Mouse (Mus musculus): ENCODE data around the gene Nisch.

The Nisch gene

DNA sequence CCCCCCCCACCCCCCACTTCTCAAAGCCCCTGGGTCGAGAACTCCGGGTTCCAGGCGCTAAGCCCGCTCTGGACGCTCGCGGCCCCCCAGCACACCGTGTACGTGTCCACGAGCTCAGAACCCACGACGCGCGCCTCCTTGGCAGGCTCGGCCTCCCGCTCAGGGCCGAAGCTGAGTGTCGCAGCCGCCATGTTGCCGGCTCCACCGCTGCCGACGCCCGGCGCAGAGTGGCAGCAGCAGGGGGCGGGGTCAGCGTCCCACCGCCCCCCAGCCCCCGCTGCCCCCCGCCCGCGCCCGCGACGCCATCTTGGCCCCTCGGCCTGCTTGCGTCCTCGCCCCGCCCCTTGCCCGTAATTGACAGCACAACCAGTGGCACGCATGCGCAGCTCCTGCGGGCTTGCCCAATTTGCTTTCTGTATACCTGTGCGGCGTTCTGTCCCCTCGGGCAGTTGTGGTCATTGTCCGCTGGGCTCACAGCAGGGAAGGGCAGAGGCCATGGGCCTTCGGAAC is 10.2 kb downstream of the Nisch start:
- H3K36me3 ChIP-seq (ENCODE audit: control insufficient read depth, insufficient read depth, low read length, poor library complexity, severe bottlenecking): peaks cover 9% of the 10 kb centered on the region
- H3K27me3 ChIP-seq (ENCODE audit: control insufficient read depth, insufficient read depth, low read length, poor library complexity, severe bottlenecking): no peaks in the 10 kb centered on the region
- DNase-seq (ENCODE audit: low read depth, low spot score): peak; percentile 96

DNA sequence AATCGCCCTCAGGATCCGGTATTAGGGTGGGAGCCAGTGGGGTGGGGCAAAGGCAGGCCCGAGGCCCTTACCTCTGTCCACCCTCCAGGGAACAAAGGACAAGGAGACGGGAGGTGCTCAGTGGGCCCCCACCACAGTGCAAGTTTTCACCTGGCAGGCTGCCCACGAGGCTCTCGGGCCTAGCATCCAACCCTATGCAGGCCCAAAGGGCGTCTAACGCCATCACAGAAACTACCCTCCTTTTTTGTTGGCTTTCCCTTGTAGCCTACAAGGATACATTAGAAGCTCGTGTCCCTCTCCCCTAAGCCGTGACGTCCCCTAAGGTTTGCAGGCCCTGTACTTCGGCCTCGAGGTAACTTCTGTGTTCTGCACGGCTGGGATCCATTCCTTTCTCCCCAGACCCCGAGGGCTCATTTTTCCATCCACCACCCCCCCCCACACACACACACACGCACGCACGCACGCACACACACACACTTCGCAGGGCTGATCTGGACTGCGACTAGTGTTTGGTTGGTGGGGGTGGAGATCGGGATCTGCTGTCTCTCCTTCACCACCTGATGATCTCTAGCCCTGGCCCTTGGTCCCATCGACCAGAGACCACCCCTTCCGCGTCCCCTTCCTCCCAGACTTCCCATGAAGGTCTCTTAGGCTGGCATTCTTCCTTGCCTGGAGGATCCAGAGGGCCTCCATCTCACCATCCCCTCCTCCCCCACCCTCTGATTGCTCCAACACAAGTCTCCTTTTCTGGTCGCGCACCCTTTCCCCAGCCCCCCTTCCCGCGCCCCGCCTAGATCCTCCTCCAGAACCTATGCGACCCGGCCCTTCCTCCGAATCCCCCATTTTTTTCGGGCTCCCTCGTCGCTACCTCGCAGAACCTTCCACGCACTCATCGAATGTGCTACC is 10.9 kb downstream of the Nisch start:
- DNase-seq (ENCODE audit: low read depth, low spot score): peak; percentile 33
- Histone ChIP-seq H3K27me3 (ENCODE audit: control insufficient read depth, insufficient read depth, low read length, poor library complexity, severe bottlenecking) (no peaks in the 10 kb centered on the region), H3K36me3 (ENCODE audit: control insufficient read depth, insufficient read depth, low read length, poor library complexity, severe bottlenecking) (peaks cover 9% of the 10 kb centered on the region)

DNA sequence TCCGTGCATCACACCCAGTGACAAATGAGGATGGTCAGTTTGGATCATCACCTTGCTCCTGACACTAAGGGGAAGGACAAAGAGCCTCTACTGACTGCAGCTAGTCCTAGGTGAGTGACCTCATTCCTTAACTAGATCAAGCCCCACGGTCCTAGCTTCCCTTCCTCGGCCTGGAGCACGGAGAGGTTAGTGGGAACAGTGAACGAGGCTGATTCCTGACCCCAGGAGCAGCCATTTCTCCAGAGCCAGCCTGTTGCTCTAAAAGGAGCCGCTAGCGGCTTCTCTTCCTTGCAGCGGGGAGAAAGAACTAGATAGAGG is 11.5 kb downstream of the Nisch start:
- no peaks in the 10 kb centered on the region for H3K27me3 ChIP-seq (ENCODE audit: control insufficient read depth, insufficient read depth, low read length, poor library complexity, severe bottlenecking)
- H3K36me3 ChIP-seq (ENCODE audit: control insufficient read depth, insufficient read depth, low read length, poor library complexity, severe bottlenecking): peaks cover 11% of the 10 kb centered on the region
- DNase-seq (ENCODE audit: low read depth, low spot score): no peak

GRCm38 (mm10) chr14:31204844-31205243 is 11.9 kb downstream of the Nisch start:
- DNase-seq (ENCODE audit: low read depth, low spot score): no peak
- Histone ChIP-seq H3K36me3 (ENCODE audit: control insufficient read depth, insufficient read depth, low read length, poor library complexity, severe bottlenecking) (peaks cover 11% of the 10 kb centered on the region), H3K27me3 (ENCODE audit: control insufficient read depth, insufficient read depth, low read length, poor library complexity, severe bottlenecking) (no peaks in the 10 kb centered on the region)

DNA sequence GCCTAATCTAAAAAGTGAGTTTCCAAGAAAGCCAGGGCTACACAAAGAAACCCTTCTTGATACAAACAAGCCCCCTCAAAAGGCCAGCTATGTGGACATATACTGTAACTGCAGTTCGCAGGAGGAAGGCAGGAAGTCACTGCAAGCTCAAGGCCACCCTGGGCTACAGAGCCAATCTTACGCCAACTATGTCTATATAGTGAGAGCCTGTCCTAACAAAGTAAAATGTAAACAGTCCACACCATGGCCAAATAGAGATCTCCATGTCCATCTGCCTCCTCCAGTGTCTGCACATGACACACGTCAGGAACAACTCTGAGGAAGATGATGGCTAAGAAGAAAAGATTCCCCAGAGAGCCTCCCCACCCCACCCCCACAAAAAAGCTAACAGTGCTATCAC is 16.7 kb downstream of the Nisch start:
- Histone ChIP-seq H3K27me3 (ENCODE audit: control insufficient read depth, insufficient read depth, low read length, poor library complexity, severe bottlenecking) (no peaks in the 10 kb centered on the region), H3K36me3 (ENCODE audit: control insufficient read depth, insufficient read depth, low read length, poor library complexity, severe bottlenecking) (peaks cover 14% of the 10 kb centered on the region)
- DNase-seq (ENCODE audit: low read depth, low spot score): no peak

- H3K36me3 ChIP-seq (ENCODE audit: control insufficient read depth, insufficient read depth, low read length, poor library complexity, severe bottlenecking): peaks cover 14% of the 10 kb centered on the region
- H3K27me3 ChIP-seq (ENCODE audit: control insufficient read depth, insufficient read depth, low read length, poor library complexity, severe bottlenecking): no peaks in the 10 kb centered on the region
- DNase-seq (ENCODE audit: low read depth, low spot score): no peak
Observed at GRCm38 (mm10) chr14:31199599-31199998, 17.1 kb downstream of the Nisch start.

DNA sequence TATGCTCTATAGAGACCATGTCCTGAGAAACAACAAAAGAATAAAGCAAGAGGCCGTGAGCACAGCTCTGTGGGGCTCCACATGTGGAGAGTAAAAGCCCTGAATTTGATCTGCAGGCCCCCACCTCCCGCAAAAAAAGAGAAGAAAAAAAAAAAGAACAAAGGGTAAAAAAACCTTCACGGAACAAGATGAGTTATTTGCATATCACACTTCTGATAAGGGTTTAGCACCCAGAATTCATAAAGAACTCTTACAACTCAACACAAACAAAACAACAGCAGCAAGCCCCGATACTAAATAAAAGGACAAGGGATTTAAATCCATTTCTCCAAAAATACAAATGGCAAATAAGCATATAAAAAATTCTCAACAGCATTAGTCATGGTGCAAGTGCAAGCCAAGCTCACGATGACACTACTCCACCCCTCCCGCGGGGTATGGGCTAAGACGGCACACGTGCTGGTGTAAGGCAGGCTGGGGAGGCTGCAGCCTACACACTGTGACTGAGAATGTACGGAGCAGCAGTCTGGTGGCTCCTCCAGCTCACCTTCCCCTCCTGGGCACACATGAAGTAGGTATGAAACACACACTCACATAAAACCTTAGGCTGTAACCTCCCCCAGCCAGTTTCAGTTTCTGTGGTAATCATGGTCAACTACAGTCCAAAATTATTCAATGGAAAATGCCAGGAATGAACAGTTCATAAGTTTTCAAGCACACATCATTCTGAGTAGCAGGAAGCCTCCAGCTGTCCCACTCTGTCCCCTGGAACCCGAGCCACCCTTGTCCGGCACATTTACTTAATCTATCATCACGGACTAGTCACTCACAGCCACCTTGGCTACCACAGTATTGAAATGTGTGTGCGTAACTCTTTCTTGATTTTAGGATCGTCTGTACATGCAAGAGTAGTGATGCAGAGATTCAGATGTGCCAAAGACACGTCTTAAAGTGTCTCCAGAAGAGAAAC is 18.9 kb downstream of the Nisch start:
- Histone ChIP-seq H3K36me3 (ENCODE audit: control insufficient read depth, insufficient read depth, low read length, poor library complexity, severe bottlenecking) (peaks cover 7% of the 10 kb centered on the region), H3K27me3 (ENCODE audit: control insufficient read depth, insufficient read depth, low read length, poor library complexity, severe bottlenecking) (no peaks in the 10 kb centered on the region)
- no peak for DNase-seq (ENCODE audit: low read depth, low spot score)

GRCm38 (mm10) chr14:31195968-31196367 is 20.8 kb downstream of the Nisch start:
- Histone ChIP-seq H3K36me3 (ENCODE audit: control insufficient read depth, insufficient read depth, low read length, poor library complexity, severe bottlenecking) (peaks cover 9% of the 10 kb centered on the region; the same call in 1 of the 2 replicates), H3K27me3 (ENCODE audit: control insufficient read depth, insufficient read depth, low read length, poor library complexity, severe bottlenecking) (no peaks in the 10 kb centered on the region)
- peak; percentile 62 for DNase-seq (ENCODE audit: low read depth, low spot score)

DNA sequence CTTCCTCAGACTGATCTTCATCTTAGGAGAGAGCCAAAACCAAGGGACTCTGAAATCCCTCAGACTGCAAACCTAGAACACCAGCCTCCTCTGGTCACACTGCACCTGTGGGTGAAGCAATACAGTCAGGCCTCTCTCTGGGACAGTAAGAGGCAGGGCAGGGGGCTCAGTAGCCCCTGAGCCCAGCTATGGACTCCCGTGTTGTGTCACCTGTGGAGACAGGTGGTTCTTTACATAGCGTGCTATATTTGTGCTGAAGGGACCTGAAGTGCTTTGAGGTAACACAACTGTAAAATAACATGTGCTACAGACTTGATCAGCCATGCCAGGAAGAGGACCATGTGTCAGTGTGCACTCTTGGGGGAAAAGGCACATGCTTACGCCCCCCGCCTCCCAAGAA is 21.2 kb downstream of the Nisch start:
- no peak for DNase-seq (ENCODE audit: low read depth, low spot score)
- no peaks in the 10 kb centered on the region for H3K27me3 ChIP-seq (ENCODE audit: control insufficient read depth, insufficient read depth, low read length, poor library complexity, severe bottlenecking)
- peaks cover 13% of the 10 kb centered on the region; the same call in 1 of the 2 replicates for H3K36me3 ChIP-seq (ENCODE audit: control insufficient read depth, insufficient read depth, low read length, poor library complexity, severe bottlenecking)

DNA sequence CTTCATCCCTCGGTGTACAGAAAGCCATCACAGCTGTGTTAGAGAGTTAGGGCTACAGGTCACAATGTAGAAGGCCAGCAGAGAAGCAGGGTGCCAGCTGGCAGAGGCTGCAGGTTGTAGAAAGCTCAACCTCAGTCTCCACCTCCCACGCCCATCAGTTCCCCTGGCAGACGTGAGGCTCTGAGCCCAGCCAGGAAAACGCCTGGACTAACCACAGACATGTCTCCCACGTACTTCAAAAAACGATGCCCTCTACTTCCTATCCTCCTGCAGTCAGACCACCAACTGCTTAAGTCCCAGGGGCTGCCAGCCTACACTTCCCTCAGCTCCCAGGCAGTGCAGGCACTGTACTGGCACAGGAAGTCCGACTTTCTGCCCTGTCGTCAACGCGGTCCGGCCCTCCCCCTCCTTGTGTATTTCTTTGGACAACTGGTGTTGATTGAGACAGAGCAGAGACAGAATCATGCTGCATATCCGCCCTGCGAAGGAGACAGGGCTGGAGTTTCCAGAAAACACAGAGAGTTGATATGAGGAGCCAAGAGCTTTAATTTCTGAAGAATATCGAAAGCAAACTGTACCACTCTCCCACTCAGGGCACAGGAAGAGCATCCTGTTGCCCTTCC is 21.7 kb downstream of the Nisch start:
- Histone ChIP-seq H3K36me3 (ENCODE audit: control insufficient read depth, insufficient read depth, low read length, poor library complexity, severe bottlenecking) (peaks cover 11% of the 10 kb centered on the region), H3K27me3 (ENCODE audit: control insufficient read depth, insufficient read depth, low read length, poor library complexity, severe bottlenecking) (no peaks in the 10 kb centered on the region)
- no peak for DNase-seq (ENCODE audit: low read depth, low spot score)

- no peak for DNase-seq (ENCODE audit: low read depth, low spot score)
- peaks cover 11% of the 10 kb centered on the region for H3K36me3 ChIP-seq (ENCODE audit: control insufficient read depth, insufficient read depth, low read length, poor library complexity, severe bottlenecking)
- no peaks in the 10 kb centered on the region for H3K27me3 ChIP-seq (ENCODE audit: control insufficient read depth, insufficient read depth, low read length, poor library complexity, severe bottlenecking)
Observed at GRCm38 (mm10) chr14:31194441-31194840, 22.3 kb downstream of the Nisch start.

DNA sequence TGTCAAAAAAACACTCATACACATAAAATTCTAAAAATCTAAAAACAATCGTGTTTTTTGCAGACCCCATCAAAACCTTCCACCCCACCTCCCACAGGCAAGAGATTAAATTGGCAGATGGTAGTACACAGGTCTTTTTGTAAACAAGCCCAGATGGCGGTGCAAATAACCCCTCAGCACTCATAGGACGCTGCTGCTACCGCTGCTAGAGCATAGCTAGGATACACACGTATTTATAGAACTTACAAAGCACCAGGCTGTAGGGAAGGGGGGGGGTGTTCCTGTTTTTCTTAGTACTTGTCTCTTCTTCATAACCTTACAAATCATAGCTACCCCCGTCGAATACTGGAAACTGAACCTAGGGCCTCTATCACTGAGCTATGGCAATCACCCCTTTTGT is 23.0 kb downstream of the Nisch start:
- no peaks in the 10 kb centered on the region for H3K27me3 ChIP-seq (ENCODE audit: control insufficient read depth, insufficient read depth, low read length, poor library complexity, severe bottlenecking)
- DNase-seq (ENCODE audit: low read depth, low spot score): no peak

GRCm38 (mm10) chr14:31191936-31192335 is 24.8 kb downstream of the Nisch start:
- peaks cover 18% of the 10 kb centered on the region for H3K36me3 ChIP-seq (ENCODE audit: control insufficient read depth, insufficient read depth, low read length, poor library complexity, severe bottlenecking)
- H3K27me3 ChIP-seq (ENCODE audit: control insufficient read depth, insufficient read depth, low read length, poor library complexity, severe bottlenecking): no peaks in the 10 kb centered on the region
- no peak for DNase-seq (ENCODE audit: low read depth, low spot score)

More for the DNA sequence above, 23.0 kb downstream of the Nisch start:
- peaks cover 12% of the 10 kb centered on the region for H3K36me3 ChIP-seq (ENCODE audit: control insufficient read depth, insufficient read depth, low read length, poor library complexity, severe bottlenecking)

- Histone ChIP-seq H3K27me3 (ENCODE audit: control insufficient read depth, insufficient read depth, low read length, poor library complexity, severe bottlenecking) (no peaks in the 10 kb centered on the region), H3K36me3 (ENCODE audit: control insufficient read depth, insufficient read depth, low read length, poor library complexity, severe bottlenecking) (peaks cover 23% of the 10 kb centered on the region)
- DNase-seq (ENCODE audit: low read depth, low spot score): no peak
Observed at GRCm38 (mm10) chr14:31189348-31189747, 27.4 kb downstream of the Nisch start.

Data from splenic B cell, adult 2 months (primary cell).